Mouse (Mus musculus) embryo, embryonic 11 days (tissue): ENCODE measurements around the gene Hbq1b.
"Not testable (repeated sequence)": the region's sequence is repeated elsewhere in the genome, so short reads cannot be mapped to it uniquely, and the experiment has no call there.

Source experiments
- DNase-seq: peaks from one replicate; pipeline ENCODE4 v3.0.0-alpha.2; 2015

Gene Hbq1b

GRCm38 (mm10) chr11:32267964-32268363 lies 18.8 kb upstream of the Hbq1b start:
- peak; percentile 27 for DNase-seq

DNA sequence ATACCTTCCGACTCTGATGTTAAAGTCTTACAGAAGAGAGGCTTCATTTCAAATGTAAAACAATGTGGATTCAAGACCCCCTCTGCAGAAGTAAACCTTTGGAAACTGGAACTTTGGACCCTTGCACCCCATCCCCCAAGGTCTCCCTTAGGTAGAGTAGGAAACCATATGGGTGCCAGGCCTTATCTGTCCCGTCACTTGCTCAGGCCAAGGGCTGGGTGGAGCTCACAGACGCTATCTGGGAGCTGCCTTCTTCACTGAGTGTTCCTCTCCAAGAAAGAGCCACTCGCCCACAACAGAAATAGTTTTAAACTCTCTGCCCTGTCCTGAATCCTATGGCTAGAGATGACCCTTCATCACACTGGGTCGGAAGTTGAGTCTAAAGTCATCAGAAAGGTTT lies 17.8 kb upstream of the Hbq1b start:
- no peak for DNase-seq

- DNase-seq, result no peak
Measured at GRCm38 (mm10) chr11:32271178-32271577, 15.6 kb upstream of the Hbq1b start.

DNA sequence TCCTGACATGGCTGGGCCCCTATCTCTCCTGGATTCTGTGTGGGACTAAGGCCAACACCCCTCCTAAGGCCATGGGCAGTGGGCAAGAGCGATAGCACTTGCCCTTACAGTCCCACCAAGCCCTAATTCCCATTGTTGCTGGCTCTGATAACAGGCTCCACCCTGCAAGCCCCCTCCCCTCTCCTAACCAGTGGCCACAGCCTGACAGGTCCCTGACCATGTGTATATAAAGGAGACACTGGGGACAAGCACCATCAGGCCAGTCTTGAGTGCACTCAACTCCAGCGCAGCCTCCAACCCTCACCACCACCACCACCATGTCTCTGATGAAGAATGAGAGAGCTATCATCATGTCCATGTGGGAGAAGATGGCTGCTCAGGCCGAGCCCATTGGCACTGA lies 10.4 kb upstream of the Hbq1b start, which contains the start of gene Hba-x:
Gene Hba-x, plus strand, starts transcription at position 54 of the 400 bp plus-strand sequence.
- DNase-seq, result no peak

GRCm38 (mm10) chr11:32277736-32278457 lies 8.9 kb upstream of the Hbq1b start:
- DNase-seq, result no peak

- DNase-seq, result no peak
Measured at GRCm38 (mm10) chr11:32278458-32278957, 8.3 kb upstream of the Hbq1b start.

DNA sequence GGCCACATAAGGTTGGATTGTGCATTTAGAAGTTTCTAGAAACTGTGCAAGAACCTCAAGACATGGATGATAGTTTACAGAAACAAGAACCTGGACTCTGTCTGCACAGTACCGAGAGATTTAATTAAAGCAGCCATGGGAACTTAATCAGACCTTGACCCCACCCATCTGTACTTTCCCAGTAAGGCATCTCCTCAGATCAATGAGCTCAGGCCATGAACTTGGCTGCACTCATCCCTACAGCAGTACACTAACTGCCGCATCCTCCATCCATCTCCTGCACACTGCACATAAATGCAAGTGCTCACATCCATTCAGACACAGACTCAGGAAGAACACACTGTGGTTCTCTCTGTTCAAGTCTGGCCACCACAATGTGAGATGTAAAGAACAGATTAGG lies 6.1 kb upstream of the Hbq1b start:
- no peak for DNase-seq

GRCm38 (mm10) chr11:32281416-32282144 lies 5.2 kb upstream of the Hbq1b start:
- no peak for DNase-seq

DNA sequence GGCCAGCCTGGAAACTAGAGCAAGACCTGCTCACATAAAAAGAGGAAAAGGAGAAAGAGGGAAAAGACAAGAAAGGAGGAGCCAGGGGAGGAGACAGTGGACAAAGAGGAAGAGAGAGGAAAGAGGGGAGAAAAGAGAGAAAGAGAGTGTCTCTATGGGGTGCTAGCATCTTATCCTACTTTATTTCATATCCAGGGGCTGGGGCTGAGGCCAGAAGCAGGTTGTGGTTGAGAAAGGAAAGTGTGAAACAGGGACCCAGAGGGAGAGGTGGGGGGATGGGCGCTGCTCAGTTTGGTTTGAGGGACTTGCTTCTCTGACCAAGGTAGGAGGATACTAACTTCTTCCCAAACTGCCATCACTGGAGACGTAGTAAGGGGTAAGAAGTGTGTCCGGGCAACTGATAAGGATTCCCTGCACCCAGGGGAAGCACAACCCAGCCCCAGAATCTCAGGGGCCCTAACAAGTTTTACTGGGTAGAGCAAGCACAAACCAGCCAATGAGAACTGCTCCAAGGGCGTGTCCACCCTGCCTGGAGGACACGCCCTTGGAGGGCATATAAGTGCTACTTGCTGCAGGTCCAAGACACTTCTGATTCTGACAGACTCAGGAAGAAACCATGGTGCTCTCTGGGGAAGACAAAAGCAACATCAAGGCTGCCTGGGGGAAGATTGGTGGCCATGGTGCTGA lies 3.5 kb upstream of the Hbq1b start, which contains the start of gene Hba-a1:
Gene Hba-a1, plus strand, starts transcription at position 421 of the 687 bp plus-strand sequence.
- not testable (repeated sequence) for DNase-seq

GRCm38 (mm10) chr11:32284582-32284981 lies 2.2 kb upstream of the Hbq1b start:
- not testable (repeated sequence) for DNase-seq

DNA sequence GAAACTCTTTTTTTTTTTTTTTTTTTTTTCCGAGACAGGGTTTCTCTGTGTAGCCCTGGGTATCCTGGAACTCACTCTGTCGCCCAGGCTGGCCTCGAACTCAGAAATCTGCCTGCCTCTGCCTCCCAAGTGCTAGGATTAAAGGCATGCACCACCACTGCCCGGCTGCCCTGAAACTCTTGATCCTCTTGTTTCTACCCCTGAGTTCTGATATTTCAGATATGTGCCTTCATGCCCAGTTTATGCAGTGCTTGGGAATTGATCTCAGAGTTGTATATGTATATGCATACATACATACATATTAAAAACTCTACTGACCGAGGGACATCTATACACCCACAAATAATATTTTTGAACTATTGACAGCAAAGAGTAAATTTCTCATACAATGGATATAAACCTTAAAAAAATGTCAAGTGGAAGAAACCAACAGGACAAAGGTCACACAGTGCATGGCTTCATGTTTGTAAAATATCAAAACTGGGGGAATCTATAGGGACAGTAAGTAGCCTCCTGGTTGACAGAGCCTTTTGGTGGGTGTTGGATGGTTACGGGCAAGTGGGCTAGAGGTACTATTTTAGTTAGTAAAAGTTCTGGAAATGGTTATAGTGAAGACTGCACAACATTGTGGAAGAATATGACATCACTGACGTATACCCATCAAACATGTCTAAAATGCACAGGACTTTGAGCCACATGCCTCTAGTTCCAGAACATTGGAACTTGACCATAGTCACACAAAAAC lies 1.6 kb upstream of the Hbq1b start:
- DNase-seq, result no peak

DNA sequence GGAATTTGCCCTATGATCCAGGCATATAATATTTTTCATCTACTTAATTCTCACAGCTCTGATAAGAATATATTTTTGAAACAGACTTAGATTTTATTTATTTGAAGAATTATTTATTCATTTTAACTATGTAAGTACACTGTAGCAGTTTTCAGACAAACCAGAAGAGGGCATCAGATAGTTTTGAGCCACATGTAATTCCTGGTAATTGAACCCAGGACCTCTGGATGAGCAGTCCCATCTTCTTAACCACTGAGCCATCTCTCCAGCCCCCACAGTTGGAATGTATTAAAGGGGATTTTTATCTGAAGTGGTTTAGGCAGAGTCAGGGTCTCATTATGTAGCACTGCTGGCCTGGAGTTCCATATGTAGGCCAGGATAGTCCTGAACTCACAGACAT lies 878 bp upstream of the Hbq1b start:
- not testable (repeated sequence) for DNase-seq

GRCm38 (mm10) chr11:32287493-32287825 lies 694 bp downstream of the Hbq1b start:
- DNase-seq, result no peak

DNA sequence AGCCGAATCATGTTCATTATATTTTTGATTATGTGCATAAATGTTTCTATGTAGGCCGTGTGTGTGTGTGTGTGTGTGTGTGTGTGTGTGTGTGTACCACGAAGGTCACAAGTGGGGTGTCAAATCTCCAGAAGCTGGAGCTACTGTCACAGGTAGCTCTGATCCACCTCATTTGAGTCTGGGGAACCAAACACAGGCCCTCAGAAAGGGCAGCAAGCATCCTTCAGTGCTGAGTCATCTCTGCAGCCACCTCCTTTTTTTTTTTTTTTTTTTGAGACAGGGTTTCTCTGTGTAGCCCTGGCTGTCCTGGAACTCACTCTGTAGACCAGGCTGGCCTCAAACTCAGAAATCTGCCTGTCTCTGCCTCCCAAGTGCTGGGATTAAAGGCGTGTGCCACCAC lies 6.1 kb downstream of the Hbq1b start:
- DNase-seq, result not testable (repeated sequence)

GRCm38 (mm10) chr11:32293479-32293878 lies 6.7 kb downstream of the Hbq1b start:
- DNase-seq, result not testable (repeated sequence)

DNA sequence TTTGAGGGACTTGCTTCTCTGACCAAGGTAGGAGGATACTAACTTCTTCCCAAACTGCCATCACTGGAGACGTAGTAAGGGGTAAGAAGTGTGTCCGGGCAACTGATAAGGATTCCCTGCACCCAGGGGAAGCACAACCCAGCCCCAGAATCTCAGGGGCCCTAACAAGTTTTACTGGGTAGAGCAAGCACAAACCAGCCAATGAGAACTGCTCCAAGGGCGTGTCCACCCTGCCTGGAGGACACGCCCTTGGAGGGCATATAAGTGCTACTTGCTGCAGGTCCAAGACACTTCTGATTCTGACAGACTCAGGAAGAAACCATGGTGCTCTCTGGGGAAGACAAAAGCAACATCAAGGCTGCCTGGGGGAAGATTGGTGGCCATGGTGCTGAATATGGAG lies 9.4 kb downstream of the Hbq1b start, which contains the start of gene Hba-a2:
Gene Hba-a2, plus strand, starts transcription at position 287 of the 400 bp plus-strand sequence.
- not testable (repeated sequence) for DNase-seq

GRCm38 (mm10) chr11:32297417-32297816 lies 10.7 kb downstream of the Hbq1b start:
- DNase-seq, result not testable (repeated sequence)

DNA sequence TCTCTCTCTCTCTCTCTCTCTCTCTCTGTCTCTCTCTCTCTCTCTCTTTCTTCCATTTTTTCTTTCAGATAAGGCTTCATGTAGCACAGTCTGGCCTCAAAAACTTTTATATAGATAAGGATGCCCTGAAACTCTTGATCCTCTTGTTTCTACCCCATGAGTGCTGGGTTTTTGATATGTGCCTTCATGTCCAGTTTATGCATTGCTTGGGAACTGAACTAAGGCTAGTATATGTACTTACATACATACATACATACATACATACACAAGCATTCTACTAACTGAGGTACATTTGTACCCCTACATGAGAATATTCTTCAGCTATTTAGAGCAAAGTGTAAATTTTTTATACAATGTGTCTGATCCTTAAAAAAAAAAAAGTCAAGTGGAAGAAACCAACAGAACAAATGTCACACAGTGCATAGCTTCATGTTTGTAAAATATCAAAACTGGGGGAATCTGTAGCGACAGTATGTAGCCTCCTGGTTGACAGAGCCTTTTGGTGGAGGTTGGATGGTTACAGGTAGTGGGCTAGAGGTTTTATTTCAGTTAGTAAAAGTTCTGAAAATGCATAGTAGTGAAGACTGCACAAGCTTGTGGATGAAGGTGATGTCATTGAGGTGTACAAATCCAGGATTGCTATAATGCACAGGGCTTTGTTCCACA lies 11.2 kb downstream of the Hbq1b start:
- no peak for DNase-seq

- DNase-seq, result no peak
Measured at GRCm38 (mm10) chr11:32298532-32298918, 11.8 kb downstream of the Hbq1b start.

DNA sequence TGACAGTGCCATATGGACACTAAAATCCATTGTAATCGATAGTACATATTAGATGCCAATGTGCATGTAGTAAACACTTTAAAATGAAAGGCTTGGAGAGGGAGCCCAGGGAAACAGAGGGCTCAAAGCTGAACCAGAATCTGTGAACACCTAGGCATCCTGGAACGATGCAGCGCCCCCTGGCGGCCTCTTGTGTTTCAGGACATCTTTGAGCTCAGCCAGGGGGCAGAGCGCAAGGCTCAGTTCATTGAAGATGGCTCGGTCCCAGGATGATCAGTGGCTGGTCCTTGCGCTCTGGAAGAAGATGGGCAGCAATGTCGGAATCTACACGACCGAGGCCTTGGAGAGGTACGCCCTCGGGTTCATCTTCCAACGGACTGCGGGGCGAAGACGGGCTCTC lies 13.1 kb downstream of the Hbq1b start, which contains the start of gene Hbq1a:
Gene Hbq1a, plus strand, starts transcription at position 205 of the 400 bp plus-strand sequence.
- DNase-seq, result peak; percentile 59

DNA sequence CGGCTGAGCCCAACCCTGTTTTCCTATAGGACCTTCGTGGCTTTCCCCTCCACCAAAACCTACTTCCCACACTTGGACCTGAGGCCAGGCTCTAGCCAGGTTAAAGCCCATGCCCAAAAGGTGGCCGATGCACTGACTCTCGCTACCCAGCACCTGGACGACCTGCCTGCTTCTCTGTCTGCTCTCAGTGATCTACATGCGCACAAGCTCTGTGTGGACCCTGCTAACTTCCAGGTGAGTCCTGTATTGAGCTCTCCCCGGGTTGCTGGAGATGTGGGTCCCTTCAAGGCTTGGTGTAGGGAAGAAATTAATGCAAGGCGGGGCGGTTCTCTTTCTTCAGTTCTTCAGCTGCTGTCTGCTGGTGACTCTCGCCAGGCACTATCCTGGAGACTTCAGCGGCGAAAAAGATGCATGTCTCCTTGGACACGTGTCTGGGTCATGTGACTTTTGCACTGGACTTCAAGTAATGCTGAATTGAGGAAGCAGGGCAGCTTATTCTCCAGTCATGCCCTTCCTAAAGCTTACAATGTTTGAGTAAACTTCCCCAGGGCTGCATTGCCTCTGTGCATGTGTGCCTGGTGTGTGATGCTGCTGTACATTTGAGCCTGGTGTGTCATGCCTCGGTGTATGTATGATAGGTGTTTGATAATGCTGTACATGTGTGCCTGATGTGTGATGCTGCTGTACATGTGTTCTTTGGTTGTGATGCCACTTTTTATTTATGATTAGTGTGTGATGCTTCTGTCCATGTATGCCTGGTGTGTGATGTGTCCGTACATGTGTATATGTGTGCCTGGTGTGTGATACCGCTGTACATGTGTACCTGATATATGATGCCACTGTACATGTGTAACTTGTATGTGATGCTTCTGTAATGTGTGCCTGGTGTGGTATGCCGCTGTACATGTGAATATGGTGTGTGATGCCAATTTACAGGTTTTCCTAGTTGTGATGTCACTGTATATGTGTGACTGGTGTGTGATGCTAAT lies 13.8 kb downstream of the Hbq1b start:
- DNase-seq, result no peak
